Mouse (Mus musculus): Measurements from ENCODE around the gene Wdr93. TPM values are rescaled to one million over a fixed set of nuclear protein-coding genes. Genes with fewer than 3 reads are reported as not detected.

Gene Wdr93
- polyA plus RNA-seq, 2 experiments from 2014 or later: 0.28 TPM; not detected in 1

GRCm38 (mm10) chr7:79803887-79804286, 60.9 kb downstream of the Wdr93 start:
- no peak for ATAC-seq

GRCm38 (mm10) chr7:79808561-79808960, 65.6 kb downstream of the Wdr93 start:
- ATAC-seq: no peak

- peak; percentile 90 for ATAC-seq
These were observed 67.9 kb downstream of the Wdr93 start, which contains the start of gene Mesp2 for GRCm38 (mm10) chr7:79810611-79811506. Gene Mesp2, plus strand, starts transcription at chr7:79810727.

- ATAC-seq: no peak
These were observed 70.4 kb downstream of the Wdr93 start for GRCm38 (mm10) chr7:79813409-79813808.

- ATAC-seq: no peak
These were observed 75.4 kb downstream of the Wdr93 start for GRCm38 (mm10) chr7:79818321-79818720.

GRCm38 (mm10) chr7:79819515-79819914, 76.6 kb downstream of the Wdr93 start:
- ATAC-seq: no peak

- no peak for ATAC-seq
These were observed 77.0 kb downstream of the Wdr93 start for GRCm38 (mm10) chr7:79819996-79820395.

- ATAC-seq: no peak
These were observed 79.2 kb downstream of the Wdr93 start for GRCm38 (mm10) chr7:79822092-79822695.

GRCm38 (mm10) chr7:79828341-79828740, 85.4 kb downstream of the Wdr93 start:
- ATAC-seq: no peak

GRCm38 (mm10) chr7:79831145-79831544, 88.2 kb downstream of the Wdr93 start:
- ATAC-seq: no peak

- ATAC-seq: no peak
These were observed 88.6 kb downstream of the Wdr93 start for GRCm38 (mm10) chr7:79831585-79831984.

GRCm38 (mm10) chr7:79832980-79833379, 90.0 kb downstream of the Wdr93 start:
- ATAC-seq: no peak

GRCm38 (mm10) chr7:79835196-79835595, 92.2 kb downstream of the Wdr93 start:
- ATAC-seq: no peak

Other genes with a start within 250 kb of the Wdr93 start
- not detected for gene Rhcg, start 125.5 kb upstream of the Wdr93 start, polyA plus RNA-seq (2017; shearing (Covaris generic))
- gene Ticrr, start 83.0 kb upstream of the Wdr93 start, polyA plus RNA-seq (2017; shearing (Covaris generic)): under 1 TPM; 0.56 to 0.94 TPM
- gene Kif7, start 27.4 kb upstream of the Wdr93 start, polyA plus RNA-seq (2017; shearing (Covaris generic)): under 1 TPM in 1 of 2 experiments, not detected in 1; 0.58 TPM
- gene Plin1, start 10.3 kb upstream of the Wdr93 start, polyA plus RNA-seq (2017; shearing (Covaris generic)): not detected
- gene Pex11a, start within 50 bp of the Wdr93 start, polyA plus RNA-seq (2017; shearing (Covaris generic)): 1 to 10 TPM; 2.9 to 3.2 TPM
- not detected for gene Mesp1, start 50.6 kb downstream of the Wdr93 start, polyA plus RNA-seq (2017; shearing (Covaris generic))
- under 1 TPM in 1 of 2 experiments, not detected in 1; 0.42 TPM for gene Mesp2, start 67.6 kb downstream of the Wdr93 start, polyA plus RNA-seq (2017; shearing (Covaris generic))
- gene Anpep, start 117.9 kb downstream of the Wdr93 start, polyA plus RNA-seq (2017; shearing (Covaris generic)): under 1 TPM in 1 of 2 experiments, not detected in 1; 0.54 TPM
- gene Ap3s2, start 177.5 kb downstream of the Wdr93 start, polyA plus RNA-seq (2017; shearing (Covaris generic)): 10 to 100 TPM; 31.8 to 32.9 TPM
- not detected for gene Arpin, start 192.2 kb downstream of the Wdr93 start, polyA plus RNA-seq (2017; shearing (Covaris generic))